Mouse (Mus musculus) G1E (cell line): ENCODE results near the gene Bcap31.

Source experiments
- CTCF ChIP-seq: IDR thresholded peaks from 2 replicates; pipeline ENCODE4 v1.5.1; 2012; ENCODE audit warnings: low read depth, low read length, inconsistent platforms, mixed read lengths
- GATA1 ChIP-seq: IDR thresholded peaks from 2 replicates; pipeline ENCODE4 v1.6.1; 2012; ENCODE audit warnings: borderline replicate concordance, low read length, inconsistent platforms, mixed read lengths
- GATA2 ChIP-seq: IDR thresholded peaks from 2 replicates; pipeline ENCODE4 v1.6.1; 2012; ENCODE audit warnings: low read depth, low read length, inconsistent platforms, borderline replicate concordance
- TAL1 ChIP-seq: conservative IDR thresholded peaks from 2 replicates; pipeline ENCODE4 v1.6.1; 2012; ENCODE audit warnings: low read depth, low read length, inconsistent platforms, mixed read lengths

DNA sequence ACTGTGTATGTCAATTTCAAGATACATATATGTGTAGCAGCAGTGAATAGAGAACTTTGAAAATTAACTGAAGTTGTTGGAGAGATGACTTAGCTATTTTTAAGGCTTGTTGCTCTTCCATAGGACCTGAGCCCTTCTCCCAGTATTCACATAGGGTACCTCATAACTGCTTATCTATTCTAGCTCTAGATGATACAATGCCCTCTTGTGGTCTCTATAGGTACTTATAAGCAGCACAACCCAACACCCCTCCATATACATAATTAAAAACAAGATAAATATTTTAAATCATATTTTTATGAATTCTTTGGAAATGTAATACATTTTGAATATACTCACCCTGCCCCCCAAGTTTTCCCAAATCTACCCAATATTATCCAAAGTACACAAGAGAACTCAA lies 52.8 kb downstream of the Bcap31 start:
- TF ChIP-seq CTCF (no peak), TAL1 (no peak), GATA1 (no peak), GATA2 (no peak)
